23 mouse cellular contexts compared by ENCODE assay signal in the genomic region with DNA sequence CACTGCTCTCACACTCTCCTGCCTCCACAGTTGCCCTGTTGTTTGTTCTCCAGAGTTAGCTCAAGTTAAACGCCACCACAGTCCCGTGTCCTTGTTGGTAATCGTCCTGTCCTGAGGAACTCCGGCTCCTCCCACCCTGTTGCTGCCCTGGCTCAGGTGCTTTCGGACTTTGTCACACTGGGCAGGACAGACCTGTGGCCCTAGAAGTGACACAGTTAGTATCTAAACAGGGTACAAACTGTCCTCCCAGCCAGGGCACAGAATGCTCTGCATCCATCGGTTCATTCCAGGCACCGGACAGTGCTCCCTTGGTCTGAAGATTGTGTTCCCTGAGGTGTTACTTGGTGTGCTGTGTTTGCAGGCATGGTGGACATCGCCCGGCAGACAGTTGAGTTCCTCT. TPM values are rescaled to one million over a fixed set of nuclear protein-coding genes. Genes with fewer than 3 reads are reported as not detected.
DNase-seq lines count a peak whose midpoint lies in the region; ATAC-seq and TF ChIP-seq lines count a peak whose summit lies in the region.
"Had no signal": no experiment of that assay in that cellular context is flagged by ENCODE, and none has a peak within 500 bp of the region (broad histone marks: within the 10 kb centered on the region; RNA-seq: fewer than 3 reads in every experiment).

No protein-coding gene starts in this region.

- no peak overlapping the region for H3K4me3 ChIP-seq in kidney, embryonic 14.5 days (ENCODE audit: low read length)
- H3K4me3 ChIP-seq in kidney, embryonic 15.5 days (replicated peaks), result no peak overlapping the region
- no peak overlapping the region for H3K4me3 ChIP-seq in kidney, postnatal 0 days (replicated peaks; ENCODE audit: low read depth, low read length)
- no peak overlapping the region for H3K4me3 ChIP-seq in liver, postnatal 0 days (ENCODE audit: low read depth, low read length)
- H3K4me3 ChIP-seq in limb, embryonic 10.5 days, result no peak overlapping the region
- H3K4me3 ChIP-seq: embryonic facial prominence, embryonic 15.5 days; erythroblast, embryonic 14.5 days; forebrain, embryonic 10.5 days; gastrocnemius, adult 2 months; heart, embryonic 12.5 days had no signal

- no peak for TF ChIP-seq CTCF in kidney, postnatal 0 days (IDR thresholded peaks at IDR 0.05; ENCODE audit: low read depth)
- no peak for TF ChIP-seq CTCF in liver, postnatal 0 days (IDR thresholded peaks at IDR 0.05; ENCODE audit: low read depth)

- no peak overlapping the region for H3K4me2 ChIP-seq in kidney, embryonic 14.5 days (replicated peaks; ENCODE audit: low read depth, low read length)
- no peak overlapping the region for H3K4me2 ChIP-seq in kidney, embryonic 15.5 days
- no peak overlapping the region for H3K4me2 ChIP-seq in kidney, postnatal 0 days (ENCODE audit: low read length)
- no peak overlapping the region for H3K4me2 ChIP-seq in liver, postnatal 0 days (ENCODE audit: low read depth, low read length)
- H3K4me2 ChIP-seq: embryonic facial prominence, embryonic 15.5 days; heart, embryonic 12.5 days had no signal

- no peaks in the 10 kb centered on the region for H3K9me3 ChIP-seq in kidney, embryonic 14.5 days (ENCODE audit: control insufficient read depth, low read length)
- H3K9me3 ChIP-seq in kidney, embryonic 15.5 days (replicated peaks), result no peaks in the 10 kb centered on the region
- no peaks in the 10 kb centered on the region for H3K9me3 ChIP-seq in kidney, postnatal 0 days (replicated peaks; ENCODE audit: low read length)
- no peaks in the 10 kb centered on the region for H3K9me3 ChIP-seq in liver, postnatal 0 days (ENCODE audit: low read length)
- no peaks in the 10 kb centered on the region for H3K9me3 ChIP-seq in limb, embryonic 10.5 days (replicated peaks)
- H3K9me3 ChIP-seq: embryonic facial prominence, embryonic 15.5 days; forebrain, embryonic 10.5 days; G1E; heart, embryonic 12.5 days had no signal

- no peaks in the 10 kb centered on the region for H3K27me3 ChIP-seq in kidney, embryonic 14.5 days (ENCODE audit: control insufficient read depth, insufficient read depth, low read length)
- H3K27me3 ChIP-seq in kidney, embryonic 15.5 days, result no peaks in the 10 kb centered on the region
- no peaks in the 10 kb centered on the region for H3K27me3 ChIP-seq in kidney, postnatal 0 days (ENCODE audit: insufficient read depth, low read length)
- no peaks in the 10 kb centered on the region for H3K27me3 ChIP-seq in liver, postnatal 0 days (ENCODE audit: insufficient read depth, low read length)
- H3K27me3 ChIP-seq in limb, embryonic 10.5 days (ENCODE audit: low read depth, poor library complexity, severe bottlenecking), result no peaks in the 10 kb centered on the region
- H3K27me3 ChIP-seq: embryonic facial prominence, embryonic 15.5 days; heart, embryonic 12.5 days had no signal

- ATAC-seq in kidney, embryonic 14.5 days (ENCODE audit: low FRiP score, low TSS enrichment), result no peak
- ATAC-seq in kidney, embryonic 15.5 days (replicated peaks; ENCODE audit: low FRiP score), result no peak
- peak; percentile 29; the same call in 1 of the 2 replicates for ATAC-seq in kidney, postnatal 0 days (replicated peaks; ENCODE audit: low FRiP score, low read depth)
- ATAC-seq in liver, postnatal 0 days, result peak; percentile 89
- ATAC-seq: CD4-positive, CD25-positive, alpha-beta regulatory T cell, adult 4 months; forebrain, embryonic 14.5 days had no signal

- 96% methylated on average over 9 of the region's 9 CpGs for WGBS in kidney, embryonic 14.5 days
- 93% methylated on average over 9 of the region's 9 CpGs for WGBS in kidney, embryonic 15.5 days
- 84% methylated on average over 9 of the region's 9 CpGs for WGBS in kidney, postnatal 0 days
- 81% methylated on average over 9 of the region's 9 CpGs for WGBS in liver, postnatal 0 days (ENCODE audit: insufficient replicate concordance)
- WGBS in limb, embryonic 10.5 days, result 91% methylated on average over 9 of the region's 9 CpGs

- H3K4me1 ChIP-seq in kidney, embryonic 14.5 days (ENCODE audit: control insufficient read depth, insufficient read depth, low read length), result no peaks in the 10 kb centered on the region
- H3K4me1 ChIP-seq in kidney, embryonic 15.5 days, result no peaks in the 10 kb centered on the region
- H3K4me1 ChIP-seq in kidney, postnatal 0 days (replicated peaks; ENCODE audit: insufficient read depth, low read length), result no peaks in the 10 kb centered on the region
- H3K4me1 ChIP-seq in liver, postnatal 0 days (ENCODE audit: insufficient read depth), result peaks cover under 1% of the 10 kb centered on the region; the same call in 1 of the 2 replicates
- H3K4me1 ChIP-seq in limb, embryonic 10.5 days, result no peaks in the 10 kb centered on the region
- H3K4me1 ChIP-seq: embryonic facial prominence, embryonic 15.5 days; forebrain, embryonic 10.5 days had no signal

- DNase-seq in kidney, adult 11 months, result peak; percentile 67
- peak; percentile 59 for DNase-seq in kidney, adult 9 months
- DNase-seq in kidney, postnatal 0 days (ENCODE audit: low spot score), result no peak
- peak; percentile 60 for DNase-seq in liver, postnatal 0 days
- DNase-seq in limb, embryonic 10.5 days (ENCODE audit: low spot score), result no peak
- DNase-seq: adrenal gland, adult 8-10 months; adrenal gland, postnatal 36 days; B cell, adult 2 months; cerebellum, adult 11 months; cerebellum, adult 8-10 months; cerebellum, postnatal 14 days; embryo, embryonic 11 days; gastrocnemius, adult 2 months; gastrocnemius, postnatal 25 days had no signal

- no peak overlapping the region for H3K27ac ChIP-seq in kidney, embryonic 14.5 days (ENCODE audit: low read depth, low read length)
- H3K27ac ChIP-seq in kidney, embryonic 15.5 days, result no peak overlapping the region
- H3K27ac ChIP-seq in kidney, postnatal 0 days, result no peak overlapping the region
- H3K27ac ChIP-seq in liver, postnatal 0 days (ENCODE audit: low read depth), result peak overlapping the region; percentile 93
- H3K27ac ChIP-seq in limb, embryonic 10.5 days, result no peak overlapping the region
- H3K27ac ChIP-seq: embryonic facial prominence, embryonic 15.5 days; forebrain, embryonic 10.5 days; gastrocnemius, adult 2 months had no signal

- peak; percentile 86 for TF ChIP-seq EP300 in liver, postnatal 0 days (IDR thresholded peaks at IDR 0.05; ENCODE audit: low read depth)

- H3K36me3 ChIP-seq in kidney, embryonic 14.5 days (ENCODE audit: control insufficient read depth, insufficient read depth, low read length), result peaks cover 78% of the 10 kb centered on the region
- peaks cover 89% of the 10 kb centered on the region for H3K36me3 ChIP-seq in kidney, embryonic 15.5 days
- H3K36me3 ChIP-seq in kidney, postnatal 0 days (ENCODE audit: insufficient read depth, low read length), result peaks cover 58% of the 10 kb centered on the region
- H3K36me3 ChIP-seq in liver, postnatal 0 days (replicated peaks; ENCODE audit: insufficient read depth, low read length), result peaks cover 90% of the 10 kb centered on the region
- H3K36me3 ChIP-seq in limb, embryonic 10.5 days, result peaks cover 92% of the 10 kb centered on the region

- no peak overlapping the region for H3K9ac ChIP-seq in kidney, embryonic 14.5 days (ENCODE audit: low read depth, low read length)
- H3K9ac ChIP-seq in kidney, embryonic 15.5 days, result no peak overlapping the region
- H3K9ac ChIP-seq in kidney, postnatal 0 days (ENCODE audit: low read depth, low read length), result no peak overlapping the region
- no peak overlapping the region for H3K9ac ChIP-seq in liver, postnatal 0 days (replicated peaks)
- H3K9ac ChIP-seq: embryonic facial prominence, embryonic 15.5 days; heart, embryonic 12.5 days had no signal

RNA-seq across cellular contexts. Expression of gene Trafd1, which starts 51.5 kb away (rescaled TPM):
- polyA plus RNA-seq in kidney, embryonic 14.5 days (2014; fragmentation: Nextera tagmentation; extraction: Ambion mirVana), result 31.6 and 50.1 TPM in 2 replicates
- polyA plus RNA-seq in kidney, embryonic 15.5 days (2015; fragmentation: Nextera tagmentation; extraction: Ambion mirVana), result 51.2 and 55.6 TPM in 2 replicates
- 47.3 and 54.6 TPM in 2 replicates for polyA plus RNA-seq in kidney, postnatal 0 days (2015; fragmentation: Nextera tagmentation; extraction: Ambion mirVana)
- polyA plus RNA-seq in liver, postnatal 0 days (2015; fragmentation: Nextera tagmentation; extraction: Ambion mirVana), result 28.6 and 30.6 TPM in 2 replicates
- 50.4 and 67.7 TPM in 2 replicates for polyA plus RNA-seq in limb, embryonic 10.5 days (2016; fragmentation: Nextera tagmentation; extraction: Ambion mirVana)

Comparison
In these comparisons a context has a peak if more than half of its experiments do, and no peak if none do; other contexts are left out.
1. DNase-seq: peak in kidney, adult 11 months (single experiment), kidney, adult 9 months (single experiment) and liver, postnatal 0 days (single experiment); none in kidney, postnatal 0 days (single experiment) and limb, embryonic 10.5 days (single experiment).
2. ATAC-seq: peak in kidney, postnatal 0 days (single experiment) and liver, postnatal 0 days (single experiment); none in kidney, embryonic 14.5 days (single experiment) and kidney, embryonic 15.5 days (single experiment).